Mouse (Mus musculus) MEL (cell line): ENCODE measurements at regions not wholly inside any gene's neighbourhood (a gene's known extent, or its start where the extent isn't known, plus 50 kb on each side); places are given as distances from the start of the nearest gene placed in this dataset.

Experiments
- DNase-seq: peaks from one replicate; pipeline ENCODE4 v3.0.0; 2011; ENCODE audit warnings: low read depth, low spot score
- H3K27ac ChIP-seq: 2 replicates; pipeline ENCODE4 v1.5.1; 2012; ENCODE audit warnings: low read depth, mild to moderate bottlenecking, control low read depth, low read length, moderate library complexity; ENCODE audit not compliant: control insufficient read depth
- H3K27me3 ChIP-seq, 2 experiments: fragments of 150-350 bp in 1 of 2; sonication (generic) in 1 of 2; 2 replicates each; pipeline ENCODE4 v1.6.1; 2012; ENCODE audit warnings: low read length in 2 of 2, mild to moderate bottlenecking in 2 of 2, improper control_type of control experiment in 1 of 2, moderate library complexity in 1 of 2; ENCODE audit not compliant: insufficient read depth in 2 of 2, control insufficient read depth in 1 of 2
- H3K36me3 ChIP-seq, 2 experiments: 2 replicates each; pipeline ENCODE4 v1.6.1; 2012 to 2014; ENCODE audit warnings: low read length in 2 of 2, improper control_type of control experiment in 1 of 2, inconsistent platforms in 1 of 2, mild to moderate bottlenecking in 1 of 2; ENCODE audit not compliant: insufficient read depth in 2 of 2, control insufficient read depth in 1 of 2
- H3K4me1 ChIP-seq, 2 experiments: fragments of 150-350 bp in 1 of 2; sonication (generic) in 1 of 2; 2 replicates each; pipeline ENCODE4 v1.6.1; 2012; ENCODE audit warnings: low read length in 2 of 2, improper control_type of control experiment in 1 of 2, mild to moderate bottlenecking in 1 of 2; ENCODE audit not compliant: insufficient read depth in 2 of 2, control insufficient read depth in 1 of 2
- H3K4me3 ChIP-seq, 2 experiments: fragments of 150-350 bp in 1 of 2; sonication (generic) in 1 of 2; 2 replicates each; pipeline ENCODE4 v1.5.1; 2012; ENCODE audit warnings: low read depth in 2 of 2, low read length in 2 of 2, mild to moderate bottlenecking in 2 of 2, moderate library complexity in 2 of 2, control low read depth in 1 of 2, improper control_type of control experiment in 1 of 2; ENCODE audit not compliant: control insufficient read depth in 1 of 2, insufficient read depth in 1 of 2
- H3K79me2 ChIP-seq: 2 replicates; pipeline ENCODE4 v1.6.1; 2012; ENCODE audit warnings: mild to moderate bottlenecking, low read length, moderate library complexity; ENCODE audit not compliant: control insufficient read depth, poor library complexity, insufficient read depth
- H3K9ac ChIP-seq: 2 replicates; pipeline ENCODE4 v1.6.1; 2012; ENCODE audit warnings: low read depth, mild to moderate bottlenecking, control low read depth, low read length, moderate library complexity; ENCODE audit not compliant: control insufficient read depth, poor library complexity, severe bottlenecking
- H3K9me3 ChIP-seq: fragments of 150-350 bp; sonication (generic); replicated peaks from 2 replicates; pipeline ENCODE4 v1.6.1; 2012; ENCODE audit warnings: mild to moderate bottlenecking, low read length, improper control_type of control experiment, moderate library complexity; ENCODE audit not compliant: insufficient read depth
- CTCF ChIP-seq, 3 experiments: IDR thresholded peaks in 2 of 3; conservative IDR thresholded peaks in 1 of 3; 2 replicates each; pipeline ENCODE4 v1.5.1; 2011 to 2012; ENCODE audit warnings: low read length in 3 of 3, low read depth in 2 of 3, mild to moderate bottlenecking in 2 of 3, improper control_type of control experiment in 1 of 3, inconsistent platforms in 1 of 3, mixed read lengths in 1 of 3, moderate library complexity in 1 of 3; ENCODE audit not compliant: control insufficient read depth in 1 of 3, insufficient read depth in 1 of 3, poor library complexity in 1 of 3, severe bottlenecking in 1 of 3
- ELF1 ChIP-seq: IDR thresholded peaks from 2 replicates; pipeline ENCODE4 v1.6.1; 2014; ENCODE audit warnings: low read depth, mild to moderate bottlenecking, inconsistent platforms, low read length, improper control_type of control experiment, moderate library complexity
- ETS1 ChIP-seq: IDR thresholded peaks from 2 replicates; pipeline ENCODE4 v1.6.1; 2012; ENCODE audit warnings: low read depth, mild to moderate bottlenecking, inconsistent platforms, low read length, improper control_type of control experiment, moderate library complexity
- GATA1 ChIP-seq: IDR thresholded peaks from 2 replicates; pipeline ENCODE4 v1.6.1; 2011; ENCODE audit warnings: low read depth, low read length, improper control_type of control experiment
- MAFK ChIP-seq: IDR thresholded peaks from 2 replicates; pipeline ENCODE4 v1.6.1; 2011; ENCODE audit warnings: low read depth, mild to moderate bottlenecking, low read length, improper control_type of control experiment, borderline replicate concordance
- MAX ChIP-seq: IDR thresholded peaks from 2 replicates; pipeline ENCODE4 v1.6.1; 2011; ENCODE audit warnings: low read length, improper control_type of control experiment
- MAZ ChIP-seq: IDR thresholded peaks from 2 replicates; pipeline ENCODE4 v1.6.1; 2012; ENCODE audit warnings: low read depth, mild to moderate bottlenecking, inconsistent platforms, low read length, improper control_type of control experiment
- MYB ChIP-seq: IDR thresholded peaks from 2 replicates; pipeline ENCODE4 v1.6.1; 2011; ENCODE audit warnings: mild to moderate bottlenecking, low read depth, low read length, improper control_type of control experiment
- MYC ChIP-seq: IDR thresholded peaks from 2 replicates; pipeline ENCODE4 v1.6.1; 2011; ENCODE audit warnings: low read depth, mild to moderate bottlenecking, low read length, improper control_type of control experiment, moderate library complexity
- POLR2A ChIP-seq, 2 experiments: IDR thresholded peaks; 2 replicates each; pipeline ENCODE4 v1.6.1; 2011 to 2012; ENCODE audit warnings: low read length in 2 of 2, mild to moderate bottlenecking in 2 of 2, control low read depth in 1 of 2, improper control_type of control experiment in 1 of 2, low read depth in 1 of 2, moderate library complexity in 1 of 2; ENCODE audit not compliant: control insufficient read depth in 1 of 2, insufficient read depth in 1 of 2, poor library complexity in 1 of 2
- POLR2AphosphoS2 ChIP-seq: IDR thresholded peaks from 2 replicates; pipeline ENCODE4 v1.6.1; 2011; ENCODE audit warnings: low read length, improper control_type of control experiment
- POLR2AphosphoS5 ChIP-seq: IDR thresholded peaks from 2 replicates; pipeline ENCODE4 v1.6.1; 2012; ENCODE audit warnings: low read depth, borderline replicate concordance, mild to moderate bottlenecking, inconsistent platforms, low read length, moderate library complexity, mixed read lengths
- RCOR1 ChIP-seq: IDR thresholded peaks from 2 replicates; pipeline ENCODE4 v1.6.1; 2012; ENCODE audit warnings: low read depth, mild to moderate bottlenecking, inconsistent platforms, low read length, improper control_type of control experiment
- SIN3A ChIP-seq: IDR thresholded peaks from 2 replicates; pipeline ENCODE4 v1.6.1; 2012; ENCODE audit warnings: low read length, improper control_type of control experiment, inconsistent platforms
- TAL1 ChIP-seq: IDR thresholded peaks from 2 replicates; pipeline ENCODE4 v1.6.1; 2012; ENCODE audit warnings: mild to moderate bottlenecking, inconsistent platforms, low read length, moderate library complexity, mixed read lengths
- UBTF ChIP-seq: IDR thresholded peaks from 2 replicates; pipeline ENCODE4 v1.6.1; 2012; ENCODE audit warnings: low read depth, mild to moderate bottlenecking, inconsistent platforms, low read length, improper control_type of control experiment, moderate library complexity, borderline replicate concordance; ENCODE audit not compliant: insufficient read depth
- USF1 ChIP-seq: IDR thresholded peaks from 2 replicates; pipeline ENCODE4 v1.6.1; 2014; ENCODE audit warnings: low read depth, mild to moderate bottlenecking, inconsistent platforms, low read length, improper control_type of control experiment, moderate library complexity
- ZC3H11A ChIP-seq: IDR thresholded peaks from 2 replicates; pipeline ENCODE4 v1.6.1; 2012; ENCODE audit warnings: low read depth, mild to moderate bottlenecking, inconsistent platforms, low read length, improper control_type of control experiment
- ZNF384 ChIP-seq: IDR thresholded peaks from 2 replicates; pipeline ENCODE4 v1.6.1; 2012; ENCODE audit warnings: low read depth, mild to moderate bottlenecking, inconsistent platforms, low read length, improper control_type of control experiment

DNA sequence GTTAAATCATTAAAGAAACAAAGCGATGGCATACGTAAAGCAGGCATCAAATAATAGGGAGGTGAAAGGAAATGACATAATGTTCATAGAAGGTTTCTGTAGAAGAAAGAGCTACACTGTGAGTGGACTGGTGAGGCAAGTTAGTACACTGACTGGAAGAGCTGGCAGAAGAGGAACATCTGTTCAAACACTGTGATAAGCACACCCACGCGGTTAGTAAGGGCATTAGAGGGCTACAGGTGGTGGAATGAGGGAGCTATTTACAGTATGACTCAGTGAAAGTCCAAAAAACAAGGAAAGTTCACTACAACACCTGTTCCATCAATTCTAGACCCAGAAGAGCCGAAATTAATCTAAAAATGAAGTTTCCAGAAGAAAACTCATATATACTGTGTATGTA lies 335.1 kb upstream of the Gm11114 start:
- Histone ChIP-seq H3K36me3 (no peaks in the 10 kb centered on the region), H3K9me3 (no peaks in the 10 kb centered on the region), H3K27ac (no peak overlapping the region), H3K4me3 (no peak overlapping the region), H3K79me2 (no peaks in the 10 kb centered on the region), H3K4me1 (no peaks in the 10 kb centered on the region), H3K9ac (no peak overlapping the region), H3K27me3 (no peaks in the 10 kb centered on the region)
- TF ChIP-seq MYB: no peak
- TF ChIP-seq POLR2AphosphoS5: no peak
- TF ChIP-seq TAL1: no peak
- no peak for TF ChIP-seq USF1
- TF ChIP-seq UBTF: no peak
- TF ChIP-seq ZNF384: no peak
- no peak for DNase-seq

DNA sequence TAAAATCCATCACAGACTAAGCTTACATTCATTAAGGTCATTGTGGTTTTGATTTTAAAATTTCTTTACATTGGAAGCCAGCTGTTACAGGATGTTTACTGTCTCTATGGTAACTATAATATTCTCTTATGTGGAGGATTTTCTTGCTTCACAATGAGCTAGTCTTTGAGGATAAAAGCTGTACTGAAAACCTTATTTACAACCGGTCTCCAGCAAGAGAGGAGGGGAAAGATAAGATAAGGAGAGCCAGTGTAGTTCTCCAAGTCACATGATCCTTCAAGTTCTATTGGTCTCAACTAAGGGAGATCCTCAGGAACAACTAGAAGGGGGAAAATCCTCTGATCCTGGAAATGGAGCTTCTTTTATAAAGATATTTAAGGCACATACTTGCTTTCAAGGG lies 309.2 kb upstream of the Gm11114 start:
- no peaks in the 10 kb centered on the region for H3K79me2 ChIP-seq
- TF ChIP-seq RCOR1 (no peak), POLR2A (IDR thresholded peaks at IDR 0.05; ENCODE audit: control insufficient read depth in 1 of 2, insufficient read depth in 1 of 2, low read depth in 1 of 2, low read length in 2 of 2, poor library complexity in 1 of 2) (no peak), MAX (no peak), USF1 (peak; percentile 35; the same call in 1 of the 2 replicates)
- TF ChIP-seq, all 39 proteins: peak for 1

DNA sequence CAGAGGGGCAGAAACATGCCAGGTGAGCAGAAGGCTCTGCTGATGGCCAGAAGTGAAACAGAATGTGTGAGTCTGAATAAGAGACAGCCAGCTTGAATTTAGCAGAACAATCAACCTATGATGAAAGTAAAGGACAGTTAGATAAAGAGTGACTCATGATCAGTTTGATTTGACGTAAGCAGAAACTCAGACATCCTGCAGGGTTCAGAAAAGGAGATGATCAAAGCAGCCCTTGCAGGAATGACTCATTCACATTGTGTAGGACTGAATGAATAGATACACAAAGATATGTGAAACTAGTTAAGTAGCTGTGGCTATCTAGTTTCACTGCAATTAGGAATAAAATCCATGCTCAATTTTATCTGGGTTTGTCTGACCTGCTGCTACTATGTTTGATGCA lies 301.2 kb upstream of the Gm11114 start:
- no peaks in the 10 kb centered on the region for H3K9me3 ChIP-seq
- no peaks in the 10 kb centered on the region for H3K36me3 ChIP-seq
- no peaks in the 10 kb centered on the region for H3K79me2 ChIP-seq
- DNase-seq: no peak
- no peak overlapping the region for H3K27ac ChIP-seq
- no peaks in the 10 kb centered on the region for H3K4me1 ChIP-seq
- no peak overlapping the region for H3K4me3 ChIP-seq
- TF ChIP-seq ETS1 (no peak), GATA1 (no peak), POLR2AphosphoS2 (no peak), MYC (no peak), SIN3A (no peak), MAFK (no peak), ELF1 (no peak), MAZ (no peak), CTCF (IDR thresholded peaks at IDR 0.05 in 2 of 3, conservative IDR thresholded peaks at IDR 0.05 in 1 of 3; ENCODE audit: control insufficient read depth in 1 of 3, insufficient read depth in 1 of 3, low read depth in 2 of 3, low read length in 3 of 3, poor library complexity in 1 of 3, severe bottlenecking in 1 of 3) (no peak), ZC3H11A (no peak), ZNF384 (no peak)
- no peaks in the 10 kb centered on the region for H3K27me3 ChIP-seq
- no peak overlapping the region for H3K9ac ChIP-seq

More for the DNA sequence above, 309.2 kb upstream of the Gm11114 start:
- Histone ChIP-seq H3K36me3 (no peaks in the 10 kb centered on the region), H3K27ac (no peak overlapping the region), H3K4me1 (no peaks in the 10 kb centered on the region), H3K27me3 (no peaks in the 10 kb centered on the region), H3K9me3 (no peaks in the 10 kb centered on the region), H3K9ac (no peak overlapping the region), H3K4me3 (no peak overlapping the region)
- DNase-seq: no peak
